Mouse (Mus musculus): Measurements from ENCODE around the gene Taf5l. TPM values are rescaled to one million over a fixed set of nuclear protein-coding genes. Genes with fewer than 3 reads are reported as not detected.
"Not testable (repeated sequence)": the region's sequence is repeated elsewhere in the genome, so short reads cannot be mapped to it uniquely, and the experiment has no call there.

Gene Taf5l
- polyA plus RNA-seq, 1 experiment = 45.3 TPM

DNA sequence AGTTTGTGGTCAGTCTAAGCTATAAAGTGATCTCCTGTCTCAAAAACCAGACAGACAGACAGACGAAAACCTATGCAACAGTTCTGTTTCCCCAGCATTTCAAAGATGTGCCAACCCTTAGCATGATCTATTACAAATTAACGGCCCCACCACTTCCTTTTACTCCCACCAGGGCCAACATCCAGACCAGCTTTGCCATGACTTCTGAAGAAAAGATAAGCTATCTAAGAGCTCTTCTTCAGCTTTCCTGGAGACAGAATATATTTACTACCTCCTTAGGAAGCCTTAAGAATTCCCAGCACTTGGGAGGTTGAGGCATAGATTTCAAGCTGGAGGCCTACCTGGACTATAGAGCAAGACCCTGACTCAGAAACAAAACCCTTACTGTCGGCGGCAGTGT is 41.0 kb downstream of the Taf5l start:
- H3K4me1 ChIP-seq (ENCODE audit: control insufficient read depth, insufficient read depth, low read length) = peaks cover 4% of the 10 kb centered on the region
- peak overlapping the region; percentile 55 for H3K4me3 ChIP-seq (ENCODE audit: control insufficient read depth, low read depth, low read length)
- no peaks in the 10 kb centered on the region for H3K36me3 ChIP-seq (ENCODE audit: control insufficient read depth, insufficient read depth, low read length)
- TF ChIP-seq POLR2A (IDR thresholded peaks at IDR 0.05; ENCODE audit: control insufficient read depth, low read depth, low read length) = no peak
- no peak for TF ChIP-seq CTCF (IDR thresholded peaks at IDR 0.05; ENCODE audit: control insufficient read depth, insufficient read depth, insufficient replicate concordance, low read depth, low read length)
- H3K27me3 ChIP-seq (ENCODE audit: control insufficient read depth, insufficient read depth, low read length) = no peaks in the 10 kb centered on the region
- no peak overlapping the region for H3K27ac ChIP-seq (ENCODE audit: control insufficient read depth, insufficient read depth, low read depth, low read length)

DNA sequence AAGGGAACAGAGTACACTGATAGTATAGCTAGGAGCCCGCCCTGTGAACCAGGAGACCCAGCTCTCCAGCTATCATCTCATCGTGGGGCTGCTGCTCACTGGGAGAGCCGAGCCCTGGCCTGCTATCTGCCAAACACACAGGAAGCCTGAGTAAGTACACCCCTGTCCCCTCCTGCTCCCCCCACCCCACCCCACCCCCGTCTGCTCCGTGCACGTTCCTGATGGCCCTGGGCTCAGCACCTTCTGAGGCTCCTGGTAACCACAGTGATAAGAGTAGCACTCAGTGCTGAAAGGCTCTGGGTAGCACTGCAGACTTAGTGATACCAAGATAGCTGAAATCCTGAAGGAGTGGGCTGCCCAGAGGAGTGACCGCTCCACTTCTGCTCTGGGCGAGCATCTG is 42.3 kb downstream of the Taf5l start:
- H3K27me3 ChIP-seq (ENCODE audit: control insufficient read depth, insufficient read depth, low read length) = no peaks in the 10 kb centered on the region
- no peak overlapping the region for H3K27ac ChIP-seq (ENCODE audit: control insufficient read depth, insufficient read depth, low read depth, low read length)
- peaks cover 4% of the 10 kb centered on the region for H3K4me1 ChIP-seq (ENCODE audit: control insufficient read depth, insufficient read depth, low read length)
- TF ChIP-seq POLR2A (IDR thresholded peaks at IDR 0.05; ENCODE audit: control insufficient read depth, low read depth, low read length) (no peak), CTCF (IDR thresholded peaks at IDR 0.05; ENCODE audit: control insufficient read depth, insufficient read depth, insufficient replicate concordance, low read depth, low read length) (no peak)
- H3K36me3 ChIP-seq (ENCODE audit: control insufficient read depth, insufficient read depth, low read length) = no peaks in the 10 kb centered on the region
- peak overlapping the region; percentile 39; the same call in 1 of the 2 replicates for H3K4me3 ChIP-seq (ENCODE audit: control insufficient read depth, low read depth, low read length)

DNA sequence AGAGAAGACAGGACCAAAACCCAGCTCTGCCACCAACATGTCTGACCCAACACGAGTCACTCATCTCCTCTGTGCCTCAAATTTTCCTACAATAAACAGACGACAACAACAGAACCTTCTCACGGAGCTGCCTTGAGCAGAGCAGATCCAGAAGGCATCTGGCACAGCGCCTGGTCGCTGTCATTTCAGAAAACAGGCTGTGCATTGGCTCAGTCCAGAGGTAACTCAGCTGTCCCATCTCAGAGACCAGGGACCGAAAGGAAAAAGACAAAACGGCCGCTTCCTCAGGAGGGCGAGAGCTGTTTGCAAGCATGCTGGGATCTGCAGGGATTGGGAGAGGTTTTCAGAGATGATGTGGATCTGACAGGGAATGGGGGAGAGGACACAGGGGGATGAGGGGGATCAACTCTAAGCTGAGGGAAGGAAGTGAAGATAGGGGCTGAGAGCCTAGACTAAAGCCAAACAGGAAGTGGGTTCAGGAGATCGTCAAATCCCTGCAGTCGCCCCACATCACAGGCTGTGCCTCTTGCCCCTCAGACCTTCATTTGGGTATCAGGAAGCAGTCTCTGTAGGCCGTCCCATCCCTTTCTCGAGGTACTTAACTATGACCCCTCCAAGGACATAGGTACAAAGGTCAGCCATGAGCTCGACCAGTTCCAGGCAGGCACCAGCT is 42.9 kb downstream of the Taf5l start:
- Histone ChIP-seq H3K4me3 (ENCODE audit: control insufficient read depth, low read depth, low read length) (no peak overlapping the region), H3K27me3 (ENCODE audit: control insufficient read depth, insufficient read depth, low read length) (no peaks in the 10 kb centered on the region), H3K4me1 (ENCODE audit: control insufficient read depth, insufficient read depth, low read length) (peaks cover 4% of the 10 kb centered on the region), H3K27ac (ENCODE audit: control insufficient read depth, insufficient read depth, low read depth, low read length) (no peak overlapping the region), H3K36me3 (ENCODE audit: control insufficient read depth, insufficient read depth, low read length) (no peaks in the 10 kb centered on the region)
- TF ChIP-seq POLR2A (IDR thresholded peaks at IDR 0.05; ENCODE audit: control insufficient read depth, low read depth, low read length) (no peak), CTCF (IDR thresholded peaks at IDR 0.05; ENCODE audit: control insufficient read depth, insufficient read depth, insufficient replicate concordance, low read depth, low read length) (no peak)

DNA sequence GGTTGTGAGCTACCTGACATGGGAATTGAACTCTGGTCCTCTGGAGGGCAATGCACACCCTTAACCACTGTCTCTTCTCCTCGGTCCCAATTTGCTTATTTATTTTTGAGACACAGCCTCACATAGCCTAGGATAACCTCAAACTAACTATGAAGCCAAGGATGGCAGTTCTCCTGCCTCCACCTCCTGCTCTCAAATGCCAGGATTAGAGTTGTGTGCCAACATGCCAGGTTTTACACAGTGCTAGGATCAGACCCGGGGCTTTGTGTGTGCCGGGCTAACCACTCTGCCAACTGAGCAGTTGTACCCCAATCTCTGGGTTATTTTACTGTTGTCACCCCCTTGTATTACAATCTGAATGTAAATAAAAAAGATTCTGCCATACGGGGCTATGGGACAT is 43.7 kb downstream of the Taf5l start:
- H3K27me3 ChIP-seq (ENCODE audit: control insufficient read depth, insufficient read depth, low read length) = no peaks in the 10 kb centered on the region
- no peak overlapping the region for H3K4me3 ChIP-seq (ENCODE audit: control insufficient read depth, low read depth, low read length)
- H3K4me1 ChIP-seq (ENCODE audit: control insufficient read depth, insufficient read depth, low read length) = peaks cover 4% of the 10 kb centered on the region
- H3K36me3 ChIP-seq (ENCODE audit: control insufficient read depth, insufficient read depth, low read length) = no peaks in the 10 kb centered on the region
- no peak overlapping the region for H3K27ac ChIP-seq (ENCODE audit: control insufficient read depth, insufficient read depth, low read depth, low read length)
- TF ChIP-seq POLR2A (IDR thresholded peaks at IDR 0.05; ENCODE audit: control insufficient read depth, low read depth, low read length) (no peak), CTCF (IDR thresholded peaks at IDR 0.05; ENCODE audit: control insufficient read depth, insufficient read depth, insufficient replicate concordance, low read depth, low read length) (no peak)

DNA sequence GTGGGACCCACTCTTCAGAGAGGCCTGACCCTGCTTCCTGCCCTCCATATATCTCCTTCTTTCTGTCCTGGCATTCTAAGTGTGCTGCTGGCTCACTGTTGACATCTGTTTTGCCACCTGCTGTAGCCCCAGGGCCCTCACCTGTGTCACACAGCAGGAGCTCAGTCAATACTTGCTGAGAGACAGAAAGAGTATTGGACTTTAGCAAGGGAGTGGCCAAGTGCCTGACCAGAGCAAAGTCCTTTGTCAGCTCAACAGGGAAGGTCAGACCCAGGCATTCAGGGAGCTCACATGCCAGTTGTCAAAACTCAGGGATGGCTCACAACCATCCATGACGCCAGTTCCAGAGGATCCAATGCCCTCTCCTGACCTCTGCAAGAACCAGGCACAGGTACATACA is 47.7 kb downstream of the Taf5l start:
- Histone ChIP-seq H3K27me3 (ENCODE audit: control insufficient read depth, insufficient read depth, low read length) (no peaks in the 10 kb centered on the region), H3K4me3 (ENCODE audit: control insufficient read depth, low read depth, low read length) (no peak overlapping the region), H3K36me3 (ENCODE audit: control insufficient read depth, insufficient read depth, low read length) (no peaks in the 10 kb centered on the region), H3K4me1 (ENCODE audit: control insufficient read depth, insufficient read depth, low read length) (no peaks in the 10 kb centered on the region), H3K27ac (ENCODE audit: control insufficient read depth, insufficient read depth, low read depth, low read length) (no peak overlapping the region)
- TF ChIP-seq POLR2A (IDR thresholded peaks at IDR 0.05; ENCODE audit: control insufficient read depth, low read depth, low read length) (no peak), CTCF (IDR thresholded peaks at IDR 0.05; ENCODE audit: control insufficient read depth, insufficient read depth, insufficient replicate concordance, low read depth, low read length) (no peak)

DNA sequence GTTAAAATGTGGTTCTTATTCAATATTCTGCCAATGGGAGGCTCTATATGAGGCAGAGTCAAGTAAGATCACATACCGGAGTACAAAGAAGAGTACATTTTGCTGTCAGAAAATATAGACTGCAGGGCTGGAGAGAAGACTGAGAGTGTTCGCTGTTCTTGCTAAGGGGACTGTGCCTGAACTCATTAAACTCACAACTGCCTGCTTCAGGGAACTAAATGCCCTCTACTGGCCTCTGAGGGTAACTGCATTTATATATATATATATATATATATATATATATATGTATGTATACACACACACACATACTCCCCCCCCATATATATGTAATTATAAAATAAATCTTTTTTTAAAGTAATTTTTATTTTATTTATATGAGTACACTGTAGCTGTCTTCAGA is 54.3 kb downstream of the Taf5l start:
- H3K27ac ChIP-seq (ENCODE audit: control insufficient read depth, insufficient read depth, low read depth, low read length) = no peak overlapping the region
- TF ChIP-seq CTCF (IDR thresholded peaks at IDR 0.05; ENCODE audit: control insufficient read depth, insufficient read depth, insufficient replicate concordance, low read depth, low read length) (no peak), POLR2A (IDR thresholded peaks at IDR 0.05; ENCODE audit: control insufficient read depth, low read depth, low read length) (no peak)
- H3K27me3 ChIP-seq (ENCODE audit: control insufficient read depth, insufficient read depth, low read length) = no peaks in the 10 kb centered on the region
- H3K4me1 ChIP-seq (ENCODE audit: control insufficient read depth, insufficient read depth, low read length) = peaks cover 3% of the 10 kb centered on the region
- no peak overlapping the region for H3K4me3 ChIP-seq (ENCODE audit: control insufficient read depth, low read depth, low read length)
- no peaks in the 10 kb centered on the region for H3K36me3 ChIP-seq (ENCODE audit: control insufficient read depth, insufficient read depth, low read length)

DNA sequence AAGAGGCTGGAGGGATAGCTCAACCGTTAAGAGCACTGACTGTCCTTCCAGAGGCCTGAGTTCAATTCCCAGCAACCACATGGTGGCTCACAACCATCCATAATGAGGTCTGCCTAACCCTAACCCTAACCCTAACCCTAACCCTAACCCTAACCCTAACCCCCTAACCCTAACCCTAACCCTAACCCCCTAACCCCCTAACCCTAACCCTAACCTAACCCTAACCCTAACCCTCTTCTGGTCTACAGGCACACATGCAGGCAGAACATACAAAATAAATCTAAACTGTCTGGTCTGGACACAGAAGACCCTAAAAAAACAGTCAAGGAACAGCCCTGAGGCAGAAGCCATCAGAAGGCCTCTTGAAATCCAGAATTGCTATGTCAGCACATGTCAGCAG is 59.8 kb downstream of the Taf5l start:
- H3K36me3 ChIP-seq (ENCODE audit: control insufficient read depth, insufficient read depth, low read length) = no peaks in the 10 kb centered on the region

DNA sequence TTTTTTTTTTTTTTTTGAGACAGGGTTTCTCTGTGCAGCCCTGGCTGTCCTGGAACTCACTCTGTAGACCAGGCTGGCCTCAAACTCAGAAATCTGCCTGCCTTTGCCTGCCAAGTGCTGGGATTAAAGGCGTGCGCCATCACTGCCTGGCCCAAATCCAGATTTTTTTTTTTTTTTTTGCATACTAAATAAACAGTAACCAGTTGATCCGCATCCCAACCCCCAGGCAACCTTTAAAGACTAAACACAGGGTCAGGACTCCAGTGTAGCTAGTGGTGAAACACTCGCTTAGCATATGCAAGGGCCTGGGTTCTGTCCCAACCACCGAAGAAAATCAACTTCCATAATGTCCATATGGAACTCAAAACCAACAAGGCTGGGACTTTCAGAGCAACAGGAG is 60.6 kb downstream of the Taf5l start:
- H3K27me3 ChIP-seq (ENCODE audit: control insufficient read depth, insufficient read depth, low read length); H3K36me3 ChIP-seq (ENCODE audit: control insufficient read depth, insufficient read depth, low read length); H3K4me1 ChIP-seq (ENCODE audit: control insufficient read depth, insufficient read depth, low read length); H3K27ac ChIP-seq (ENCODE audit: control insufficient read depth, insufficient read depth, low read depth, low read length); H3K4me3 ChIP-seq (ENCODE audit: control insufficient read depth, low read depth, low read length): not testable (repeated sequence)

More for the DNA sequence above, 59.8 kb downstream of the Taf5l start:
- peaks cover 3% of the 10 kb centered on the region for H3K4me1 ChIP-seq (ENCODE audit: control insufficient read depth, insufficient read depth, low read length)
- H3K27ac ChIP-seq (ENCODE audit: control insufficient read depth, insufficient read depth, low read depth, low read length) = no peak overlapping the region
- H3K27me3 ChIP-seq (ENCODE audit: control insufficient read depth, insufficient read depth, low read length) = no peaks in the 10 kb centered on the region
- TF ChIP-seq CTCF (IDR thresholded peaks at IDR 0.05; ENCODE audit: control insufficient read depth, insufficient read depth, insufficient replicate concordance, low read depth, low read length) (no peak), POLR2A (IDR thresholded peaks at IDR 0.05; ENCODE audit: control insufficient read depth, low read depth, low read length) (no peak)
- H3K4me3 ChIP-seq (ENCODE audit: control insufficient read depth, low read depth, low read length) = no peak overlapping the region

Data from testis, adult 2 months (tissue).